Mouse (Mus musculus): Measurements from ENCODE around the gene Tex261. TPM values are rescaled to one million over a fixed set of nuclear protein-coding genes. Genes with fewer than 3 reads are reported as not detected.

Tex261 gene
- polyA plus RNA-seq (2015; fragmentation: Nextera tagmentation; extraction: Ambion mirVana): 66.7 and 72.6 TPM in 2 replicates

DNA sequence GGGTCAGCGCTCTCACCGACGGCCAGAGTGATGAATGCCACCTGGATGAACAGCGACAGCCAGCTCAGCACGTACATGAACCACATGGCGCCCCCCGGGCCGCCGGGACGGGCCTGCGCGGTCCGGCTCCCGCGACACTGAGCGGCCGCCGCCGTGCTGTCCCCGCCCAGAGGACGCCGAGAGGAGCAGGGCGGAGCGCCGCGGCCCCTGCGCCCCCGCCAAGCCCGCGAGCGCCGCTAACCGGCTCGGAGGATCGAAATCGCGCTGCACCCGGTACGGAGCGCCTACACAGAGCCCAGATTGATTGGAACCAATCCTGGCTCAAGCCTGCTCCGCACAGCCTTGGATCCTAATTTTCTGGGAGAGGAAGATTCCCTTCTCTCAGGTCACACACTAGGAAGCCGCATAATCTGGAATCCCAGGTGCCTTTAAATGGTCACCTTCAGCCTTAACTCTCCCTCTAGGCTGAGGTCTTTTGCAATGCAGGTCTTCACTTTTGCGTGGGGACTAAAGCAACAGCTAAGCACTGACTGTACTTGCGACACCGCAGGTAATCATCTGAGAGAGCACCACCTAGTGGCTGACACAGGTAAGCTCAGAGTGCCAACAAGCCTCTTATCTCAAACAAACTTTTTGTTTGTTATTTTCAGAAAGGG is at the start of gene Tex261:
Tex261 (minus strand) TSS at position 176 of the 656 bp plus-strand sequence.

DNA sequence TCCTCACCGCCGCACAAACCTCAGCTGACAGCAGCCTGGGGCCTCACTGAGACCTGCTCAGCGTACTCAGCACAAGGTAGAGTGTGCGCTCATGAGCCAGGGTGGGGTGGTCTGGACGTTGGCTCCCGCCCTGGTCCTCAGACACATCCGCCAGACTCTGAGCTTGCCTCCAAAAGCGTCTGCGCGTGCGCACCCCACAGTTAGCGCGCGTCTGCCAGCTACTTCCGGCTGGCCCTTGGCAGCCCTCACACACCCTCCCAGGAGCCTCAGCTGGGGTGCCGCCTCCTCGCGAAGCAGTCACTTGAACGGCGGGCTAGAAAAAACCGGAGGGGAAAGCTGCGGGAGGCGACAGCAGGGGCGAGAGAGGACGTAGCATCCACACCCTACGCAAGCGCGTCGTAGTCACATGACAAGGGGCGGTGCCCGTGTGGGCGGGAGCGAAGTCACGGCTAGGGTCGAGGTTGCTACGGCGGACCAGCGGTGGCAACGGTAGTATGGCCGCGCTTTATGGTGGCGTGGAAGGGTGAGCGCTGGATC is 19.2 kb upstream of the Tex261 start, which contains the start of gene Nagk:
Nagk (plus strand) TSS at position 223 of the 537 bp plus-strand sequence.

DNA sequence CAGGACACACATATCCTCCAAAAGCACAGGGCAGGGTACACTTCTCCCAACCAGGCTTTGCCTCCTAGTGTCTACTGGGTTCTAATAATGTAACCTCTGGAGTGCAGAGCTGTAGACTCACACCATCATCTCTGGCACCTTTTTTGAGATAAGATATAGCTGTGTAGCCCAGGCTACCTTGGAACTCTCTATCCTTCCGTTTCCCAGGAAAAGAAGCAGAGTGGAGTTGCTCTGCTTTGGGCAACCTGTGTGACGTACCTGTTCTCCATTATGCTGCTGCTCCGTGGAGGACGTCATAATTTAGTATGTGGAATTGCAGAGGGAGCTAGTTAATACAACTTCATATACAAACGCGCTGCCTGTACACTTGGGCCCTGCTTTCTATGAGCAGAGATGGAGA is 13.3 kb downstream of the Tex261 start, which contains the start of gene Ankrd53:
Ankrd53 (plus strand) TSS at position 301 of the 400 bp plus-strand sequence.

DNA sequence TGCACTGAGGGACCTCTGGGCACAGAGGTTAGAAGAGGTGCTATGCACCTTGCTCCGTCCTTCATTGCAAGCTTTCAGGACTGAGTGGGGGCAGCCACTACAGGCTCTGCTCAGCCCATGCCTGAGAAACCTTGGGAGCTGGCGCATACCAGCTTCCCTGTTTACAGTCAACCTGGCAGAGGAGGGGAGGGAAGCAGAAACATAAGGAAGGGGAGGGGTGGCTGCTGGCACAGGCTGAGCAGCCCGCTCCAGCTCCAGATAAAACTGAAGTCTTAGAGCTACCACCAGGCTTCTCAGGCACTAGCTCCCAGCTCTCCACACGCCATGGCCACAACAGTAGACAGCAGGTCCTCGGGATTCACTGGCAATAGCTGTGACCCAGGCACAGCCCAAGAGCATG is 32.9 kb downstream of the Tex261 start, which contains the start of gene Atp6v1b1:
Atp6v1b1 (plus strand) TSS at position 230 of the 400 bp plus-strand sequence.

Other genes with a start within 250 kb of the Tex261 start
- gene Actg2, start 239.5 kb downstream of the Tex261 start, polyA plus RNA-seq (2015; fragmentation: Nextera tagmentation; extraction: Ambion mirVana): 29,390 and 31,333 TPM in 2 replicates
- 27.5 and 32.2 TPM in 2 replicates for gene Stambp, start 203.1 kb downstream of the Tex261 start, polyA plus RNA-seq (2015; fragmentation: Nextera tagmentation; extraction: Ambion mirVana)
- 0.05 TPM in 1 of 2 replicates, not detected in the other for gene Clec4f, start 119.6 kb downstream of the Tex261 start, polyA plus RNA-seq (2015; fragmentation: Nextera tagmentation; extraction: Ambion mirVana)
- not detected in 2 replicates for gene Cd207, start 98.0 kb downstream of the Tex261 start, polyA plus RNA-seq (2015; fragmentation: Nextera tagmentation; extraction: Ambion mirVana)
- gene Vax2, start 64.5 kb downstream of the Tex261 start, polyA plus RNA-seq (2015; fragmentation: Nextera tagmentation; extraction: Ambion mirVana): not detected in 2 replicates
- not detected in 2 replicates for gene Atp6v1b1, start 32.8 kb downstream of the Tex261 start, polyA plus RNA-seq (2015; fragmentation: Nextera tagmentation; extraction: Ambion mirVana)
- not detected in 2 replicates for gene Ankrd53, start 13.2 kb downstream of the Tex261 start, polyA plus RNA-seq (2015; fragmentation: Nextera tagmentation; extraction: Ambion mirVana)
- gene Nagk, start 19.2 kb upstream of the Tex261 start, polyA plus RNA-seq (2015; fragmentation: Nextera tagmentation; extraction: Ambion mirVana): 104 and 107 TPM in 2 replicates
- gene Paip2b, start 55.9 kb upstream of the Tex261 start, polyA plus RNA-seq (2015; fragmentation: Nextera tagmentation; extraction: Ambion mirVana): 7.4 and 8.9 TPM in 2 replicates
- gene Zfp638, start 91.3 kb upstream of the Tex261 start, polyA plus RNA-seq (2015; fragmentation: Nextera tagmentation; extraction: Ambion mirVana): 22.4 and 27.1 TPM in 2 replicates
- 5.2 and 7.3 TPM in 2 replicates for gene Dysf, start 232.8 kb upstream of the Tex261 start, polyA plus RNA-seq (2015; fragmentation: Nextera tagmentation; extraction: Ambion mirVana)